Mouse (Mus musculus) myocyte (in vitro differentiated cells): ENCODE results near the gene Cep55. TPM values are rescaled to one million over a fixed set of nuclear protein-coding genes. Genes with fewer than 3 reads are reported as not detected.

Experiments
- H3K27me3 ChIP-seq: one replicate; pipeline ENCODE4 v1.6.1; 2011; ENCODE audit not compliant: control insufficient read depth, insufficient read depth, insufficient read length
- H3K36me3 ChIP-seq: one replicate; pipeline ENCODE4 v1.6.1; 2011; ENCODE audit not compliant: control insufficient read depth, insufficient read depth
- H3K4me2 ChIP-seq: one replicate; pipeline ENCODE4 v1.6.1; 2011; ENCODE audit warnings: low read depth, control low read depth
- H3K4me3 ChIP-seq: one replicate; pipeline ENCODE4 v1.5.1; 2011; ENCODE audit warnings: mild to moderate bottlenecking, control low read depth, moderate library complexity
- H3K79me2 ChIP-seq: one replicate; pipeline ENCODE4 v1.6.1; 2011; ENCODE audit not compliant: control insufficient read depth, insufficient read depth
- H3ac ChIP-seq: one replicate; pipeline ENCODE4 v1.6.1; 2011; ENCODE audit not compliant: control insufficient read depth, insufficient read length
- CEBPB ChIP-seq: IDR thresholded peaks from 2 replicates; pipeline ENCODE4 v1.6.1; 2011; ENCODE audit warnings: mild to moderate bottlenecking, moderate library complexity; ENCODE audit not compliant: poor library complexity, insufficient read depth, severe bottlenecking
- E2F4 ChIP-seq: IDR thresholded peaks from one replicate; pipeline ENCODE4 v1.6.1; 2011; ENCODE audit warnings: mild to moderate bottlenecking, control low read depth, moderate library complexity; ENCODE audit not compliant: insufficient read depth
- MAX ChIP-seq: IDR thresholded peaks from one replicate; pipeline ENCODE4 v1.6.1; 2011; ENCODE audit warnings: low read depth, mild to moderate bottlenecking, control low read depth
- MYOD1 ChIP-seq, 3 experiments: IDR thresholded peaks; one replicate each; pipeline ENCODE4 v1.6.1; 2011; ENCODE audit warnings: control low read depth in 2 of 3, low read depth in 2 of 3, mild to moderate bottlenecking in 2 of 3, moderate library complexity in 1 of 3; ENCODE audit not compliant: insufficient read length in 2 of 3, control insufficient read depth in 1 of 3
- MYOG ChIP-seq, 3 experiments: IDR thresholded peaks; one replicate each; pipeline ENCODE4 v1.6.1; 2011; ENCODE audit warnings: control low read depth in 2 of 3, low read depth in 2 of 3, mild to moderate bottlenecking in 2 of 3; ENCODE audit not compliant: insufficient read length in 2 of 3, control insufficient read depth in 1 of 3, insufficient read depth in 1 of 3
- POLR2A ChIP-seq: IDR thresholded peaks from one replicate; pipeline ENCODE4 v1.6.1; 2011; ENCODE audit warnings: low read depth, mild to moderate bottlenecking, control low read depth, moderate library complexity; ENCODE audit not compliant: insufficient read length
- POLR2AphosphoS2 ChIP-seq: IDR thresholded peaks from one replicate; pipeline ENCODE4 v1.6.1; 2011; ENCODE audit warnings: low read depth, control low read depth; ENCODE audit not compliant: insufficient read length
- REST ChIP-seq: IDR thresholded peaks from one replicate; pipeline ENCODE4 v1.6.1; 2011; ENCODE audit warnings: mild to moderate bottlenecking, control low read depth, moderate library complexity; ENCODE audit not compliant: insufficient read depth, insufficient read length
- SRF ChIP-seq: IDR thresholded peaks from one replicate; pipeline ENCODE4 v1.6.1; 2011; ENCODE audit warnings: low read depth; ENCODE audit not compliant: control insufficient read depth, insufficient read length
- TCF12 ChIP-seq: IDR thresholded peaks from one replicate; pipeline ENCODE4 v1.6.1; 2011; ENCODE audit warnings: mild to moderate bottlenecking, control low read depth; ENCODE audit not compliant: poor library complexity, insufficient read depth, severe bottlenecking
- TCF3 ChIP-seq: IDR thresholded peaks from one replicate; pipeline ENCODE4 v1.6.1; 2011; ENCODE audit warnings: low read depth, control low read depth; ENCODE audit not compliant: insufficient read length
- USF1 ChIP-seq: IDR thresholded peaks from one replicate; pipeline ENCODE4 v1.6.1; 2011; ENCODE audit warnings: low read depth, mild to moderate bottlenecking, control low read depth, moderate library complexity
- polyA plus RNA-seq: library from polyadenylated mRNA; unstranded; fragments of >200 nt; fragmentation: generic; extraction: Trizol; gene quantifications from one replicate; pipeline ENCODE4 v1.2.1, GENCODE M21; 2012; ENCODE audit warnings: missing spikeins

Gene Cep55
- polyA plus RNA-seq, 1 experiment, result 5.1 TPM

DNA sequence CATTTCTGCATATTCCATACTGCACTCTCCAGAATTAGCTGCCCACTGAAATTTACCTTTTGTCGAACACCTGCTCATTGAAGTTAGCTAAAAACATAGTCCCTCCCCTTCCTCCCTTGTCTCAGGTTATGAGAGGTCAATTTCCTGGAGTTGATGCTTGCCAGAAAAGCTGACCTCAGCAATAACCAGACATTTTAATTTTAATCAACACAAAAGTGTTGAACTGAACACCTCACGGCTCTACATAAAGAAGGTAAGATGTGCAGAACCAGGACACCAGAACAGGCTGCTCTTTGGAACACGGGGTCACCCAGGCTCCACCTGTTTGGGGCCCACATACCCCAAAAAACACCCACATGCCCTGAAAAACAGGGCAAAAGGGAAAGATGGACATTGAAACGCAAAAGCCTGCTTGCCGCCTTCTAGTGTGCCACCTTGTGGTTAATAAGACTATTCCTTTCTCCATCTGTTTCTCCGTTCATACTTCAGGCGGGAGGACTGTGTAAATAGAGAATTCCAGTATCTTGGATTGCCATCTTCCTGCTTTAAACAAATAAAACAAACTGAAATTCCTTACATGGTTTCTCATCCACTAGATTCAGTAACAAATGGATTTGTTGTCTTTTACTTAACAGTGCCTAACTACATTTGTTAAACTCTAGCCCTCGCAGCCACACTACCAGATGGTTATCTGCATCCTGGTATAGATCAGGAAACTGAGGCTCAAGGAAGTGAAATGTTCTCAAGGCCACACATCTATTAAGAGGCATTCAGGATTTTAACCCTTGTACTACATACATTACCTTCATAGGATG is 1.4 kb upstream of the Cep55 start:
- Histone ChIP-seq H3K4me2 (peak overlapping the region; percentile 94), H3K36me3 (no peaks in the 10 kb centered on the region), H3ac (no peak overlapping the region), H3K4me3 (peak overlapping the region; percentile 66), H3K27me3 (no peaks in the 10 kb centered on the region), H3K79me2 (peaks cover 14% of the 10 kb centered on the region)
- TF ChIP-seq TCF12 (no peak), MAX (no peak), POLR2AphosphoS2 (no peak), E2F4 (no peak), CEBPB (no peak)

- H3K79me2 ChIP-seq, result peaks cover 14% of the 10 kb centered on the region
- H3K27me3 ChIP-seq, result no peaks in the 10 kb centered on the region
- TF ChIP-seq POLR2A (peak; percentile 52), CEBPB (no peak), MAX (no peak), E2F4 (no peak), POLR2AphosphoS2 (peak; percentile 59)
- H3K36me3 ChIP-seq, result peaks cover 4% of the 10 kb centered on the region
- H3ac ChIP-seq, result peak overlapping the region; percentile 22
- peak overlapping the region; percentile 94 for H3K4me2 ChIP-seq
- peak overlapping the region; percentile 66 for H3K4me3 ChIP-seq
These were observed 577 bp upstream of the Cep55 start for GRCm38 (mm10) chr19:38054149-38054719.

DNA sequence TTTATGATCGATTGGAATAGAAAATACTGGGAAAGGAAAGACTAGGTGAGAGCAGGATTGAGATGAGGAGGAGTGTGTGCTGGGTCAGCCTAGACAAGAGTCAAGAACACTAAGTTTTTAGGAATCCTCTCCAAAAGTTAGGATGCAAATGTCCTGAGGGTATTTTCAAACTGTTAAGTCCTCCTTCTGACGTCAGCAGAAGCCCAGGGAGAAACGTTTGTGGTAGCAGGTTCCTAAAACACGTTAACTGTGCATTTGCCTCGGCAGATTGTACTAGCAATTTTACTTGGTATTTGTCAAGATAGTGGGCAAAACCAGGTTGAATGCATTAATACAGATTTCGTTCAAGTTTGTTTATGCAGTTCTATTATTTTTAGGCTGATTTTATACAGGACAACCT is 987 bp downstream of the Cep55 start:
- Histone ChIP-seq H3ac (no peak overlapping the region), H3K27me3 (no peaks in the 10 kb centered on the region), H3K4me2 (peak overlapping the region; percentile 77), H3K4me3 (peak overlapping the region; percentile 66), H3K79me2 (peaks cover 14% of the 10 kb centered on the region), H3K36me3 (peaks cover 17% of the 10 kb centered on the region)
- TF ChIP-seq POLR2A (no peak), E2F4 (no peak), MYOG (IDR thresholded peaks at IDR 0.05; ENCODE audit: control insufficient read depth in 1 of 3, insufficient read depth in 1 of 3, insufficient read length in 2 of 3, low read depth in 2 of 3) (no peak), TCF3 (no peak), REST (no peak), POLR2AphosphoS2 (no peak), MAX (no peak), MYOD1 (IDR thresholded peaks at IDR 0.05; ENCODE audit: control insufficient read depth in 1 of 3, insufficient read length in 2 of 3, low read depth in 2 of 3) (no peak), CEBPB (no peak)

DNA sequence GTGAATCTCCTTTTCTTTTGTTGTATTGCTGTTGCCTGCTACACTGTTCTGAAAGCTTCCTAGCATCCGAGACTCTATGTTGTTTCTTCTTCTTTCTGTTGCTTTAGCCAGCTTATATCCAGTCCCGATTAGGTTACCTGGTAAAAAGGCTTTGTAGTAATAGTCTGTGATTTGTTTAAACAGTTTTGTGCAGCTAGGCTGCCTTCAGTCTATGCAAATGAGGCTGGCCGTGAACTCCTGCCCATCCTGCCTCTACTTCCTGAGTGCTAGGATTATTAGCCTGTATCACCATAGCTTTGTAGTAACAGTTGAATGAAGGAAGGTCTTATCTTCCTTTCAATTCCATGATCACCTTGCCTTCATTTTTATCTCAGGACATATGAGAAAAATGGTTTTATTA is 1.5 kb downstream of the Cep55 start:
- no peaks in the 10 kb centered on the region for H3K27me3 ChIP-seq
- peak overlapping the region; percentile 66 for H3K4me3 ChIP-seq
- H3ac ChIP-seq, result no peak overlapping the region
- H3K4me2 ChIP-seq, result peak overlapping the region; percentile 77
- H3K36me3 ChIP-seq, result peaks cover 17% of the 10 kb centered on the region
- TF ChIP-seq SRF (no peak), MYOG (IDR thresholded peaks at IDR 0.05; ENCODE audit: control insufficient read depth in 1 of 3, insufficient read depth in 1 of 3, insufficient read length in 2 of 3, low read depth in 2 of 3) (no peak)
- peaks cover 14% of the 10 kb centered on the region for H3K79me2 ChIP-seq

GRCm38 (mm10) chr19:38056931-38057330 is 2.1 kb downstream of the Cep55 start:
- Histone ChIP-seq H3K4me2 (peak overlapping the region; percentile 77), H3K27me3 (no peaks in the 10 kb centered on the region), H3ac (no peak overlapping the region), H3K4me3 (no peak overlapping the region), H3K79me2 (peaks cover 14% of the 10 kb centered on the region), H3K36me3 (peaks cover 18% of the 10 kb centered on the region)
- TF ChIP-seq SRF (no peak), POLR2A (no peak), TCF3 (no peak), USF1 (no peak), MAX (no peak), E2F4 (no peak), POLR2AphosphoS2 (no peak), CEBPB (no peak), TCF12 (no peak), REST (no peak), MYOG (IDR thresholded peaks at IDR 0.05; ENCODE audit: control insufficient read depth in 1 of 3, insufficient read depth in 1 of 3, insufficient read length in 2 of 3, low read depth in 2 of 3) (no peak), MYOD1 (IDR thresholded peaks at IDR 0.05; ENCODE audit: control insufficient read depth in 1 of 3, insufficient read length in 2 of 3, low read depth in 2 of 3) (no peak)
